Mouse (Mus musculus) right cerebral cortex, postnatal 4 days (tissue): ENCODE data around the gene Rai1.

ENCODE experiments used
- DNase-seq: peaks from one replicate; pipeline ENCODE4 v3.0.0-alpha.2; 2022

The Rai1 gene

DNA sequence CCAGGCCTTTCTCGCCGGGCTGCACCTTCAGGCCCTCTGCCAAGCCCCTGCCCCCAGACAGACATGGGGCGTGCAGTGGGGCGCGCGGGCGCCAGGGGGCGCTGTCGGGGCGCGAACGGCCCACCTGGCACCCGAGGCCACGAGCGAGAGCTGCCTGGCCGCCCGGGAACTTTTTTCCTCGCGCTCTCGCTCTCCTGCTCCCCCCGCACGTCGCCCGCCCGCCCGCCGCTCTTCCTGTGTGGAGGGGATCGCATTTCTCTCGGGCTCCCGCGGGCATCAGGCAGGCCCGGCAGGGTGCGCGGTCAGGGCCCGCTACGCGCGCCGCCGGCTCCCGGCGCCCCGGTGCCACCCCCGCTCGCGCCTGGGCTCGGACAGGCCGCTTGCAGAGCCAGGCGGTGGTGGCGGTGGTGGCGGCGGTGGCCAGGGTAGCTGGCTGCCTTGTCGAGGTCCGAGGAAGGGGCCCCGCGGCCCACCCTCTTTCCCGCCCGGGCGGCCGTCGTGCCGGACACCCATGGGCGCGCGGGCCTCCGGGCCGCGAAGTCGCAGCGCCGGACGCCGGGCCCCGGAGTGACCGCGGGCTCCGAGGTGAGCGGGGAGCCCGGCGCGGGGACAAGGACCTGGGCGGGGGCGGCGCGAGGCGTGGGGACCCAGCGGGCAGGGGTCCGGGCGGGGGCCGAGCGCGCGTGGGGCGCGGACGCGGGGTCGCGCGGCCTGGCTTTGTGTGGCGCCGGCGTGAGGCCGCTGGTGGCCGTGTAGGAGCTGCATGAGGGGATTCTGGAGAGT, at the start of gene Rai1:
TSS of gene Rai1 (plus strand) at position 204 of the 783 bp plus-strand sequence.
- DNase-seq, result peak; percentile 94

DNA sequence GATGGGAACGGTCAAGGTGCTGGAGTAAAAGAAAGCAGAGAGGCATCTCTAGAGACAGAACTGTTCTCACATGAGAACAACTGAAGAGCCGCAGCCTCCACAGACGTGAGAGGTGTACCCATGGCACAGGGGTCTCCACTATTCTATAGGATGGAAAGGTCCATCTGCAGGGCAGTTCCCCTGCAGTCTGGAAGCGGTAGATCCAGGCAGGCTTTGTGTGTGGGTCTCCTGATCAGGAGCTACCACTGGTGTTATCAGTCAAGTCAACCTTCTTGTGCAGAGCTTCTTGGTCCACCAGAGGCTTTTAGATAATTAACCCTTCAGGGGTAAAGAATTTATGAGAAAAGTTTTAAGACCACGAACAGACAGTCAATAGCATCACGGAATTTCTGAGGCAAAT, 48.3 kb upstream of the Rai1 start:
- DNase-seq, result no peak

DNA sequence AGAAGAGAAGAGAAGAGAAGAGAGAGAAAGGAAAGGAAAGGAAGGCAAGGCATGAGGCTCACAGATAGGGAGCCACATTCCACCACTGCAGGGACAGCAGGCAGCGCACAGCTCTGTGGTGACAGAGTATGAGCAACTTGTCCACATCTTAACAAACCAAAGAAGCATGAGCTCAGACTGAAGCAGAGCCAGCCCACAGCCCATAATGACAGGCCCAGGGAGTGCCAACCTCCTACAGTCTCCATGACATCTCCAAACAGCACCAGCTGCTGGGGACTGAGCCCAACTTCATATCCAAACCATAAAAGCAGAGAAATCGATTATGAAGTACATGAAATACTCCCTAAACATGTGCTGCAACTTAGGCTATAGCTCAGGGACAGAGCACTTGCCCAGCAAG, 46.8 kb upstream of the Rai1 start:
- no peak for DNase-seq

DNA sequence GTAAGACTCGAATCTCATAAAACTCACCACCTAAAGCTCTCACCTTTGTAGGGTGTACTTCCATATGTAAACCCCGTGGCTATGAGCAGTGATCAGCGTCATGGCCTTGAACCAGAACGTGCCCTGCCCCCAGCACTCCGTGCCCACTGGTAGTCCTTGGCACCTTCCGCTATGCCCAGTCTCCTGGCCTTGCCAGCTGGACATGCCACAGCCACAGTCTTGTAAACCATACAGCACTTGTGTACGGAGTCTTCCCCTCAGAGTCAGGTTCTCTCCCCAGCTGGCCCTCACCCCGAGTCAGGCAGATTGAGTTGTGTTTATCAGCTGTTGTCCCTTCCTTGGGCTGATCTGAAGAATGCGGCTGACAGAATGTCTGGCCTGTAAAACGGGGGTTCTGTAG, 46.4 kb upstream of the Rai1 start:
- no peak for DNase-seq

DNA sequence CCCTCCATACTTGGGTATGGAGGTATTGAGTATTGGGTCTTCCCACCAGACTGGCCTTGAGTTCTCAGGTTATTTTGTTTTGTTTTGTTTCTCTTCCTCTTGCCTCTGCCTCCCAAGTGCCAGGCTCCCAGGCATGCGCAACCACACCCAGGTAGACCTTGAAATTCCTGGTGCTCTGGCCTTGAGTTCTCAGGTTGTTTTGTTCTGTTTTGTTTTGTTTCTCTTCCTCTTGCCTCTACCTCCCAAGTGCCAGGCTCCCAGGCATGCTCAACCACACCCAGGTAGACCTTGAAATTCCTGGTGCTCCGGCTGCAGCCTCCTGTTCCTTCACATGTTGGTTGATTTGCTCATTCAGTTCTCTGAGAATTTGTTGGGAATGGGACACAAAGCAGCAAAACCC, 44.8 kb upstream of the Rai1 start:
- no peak for DNase-seq

DNA sequence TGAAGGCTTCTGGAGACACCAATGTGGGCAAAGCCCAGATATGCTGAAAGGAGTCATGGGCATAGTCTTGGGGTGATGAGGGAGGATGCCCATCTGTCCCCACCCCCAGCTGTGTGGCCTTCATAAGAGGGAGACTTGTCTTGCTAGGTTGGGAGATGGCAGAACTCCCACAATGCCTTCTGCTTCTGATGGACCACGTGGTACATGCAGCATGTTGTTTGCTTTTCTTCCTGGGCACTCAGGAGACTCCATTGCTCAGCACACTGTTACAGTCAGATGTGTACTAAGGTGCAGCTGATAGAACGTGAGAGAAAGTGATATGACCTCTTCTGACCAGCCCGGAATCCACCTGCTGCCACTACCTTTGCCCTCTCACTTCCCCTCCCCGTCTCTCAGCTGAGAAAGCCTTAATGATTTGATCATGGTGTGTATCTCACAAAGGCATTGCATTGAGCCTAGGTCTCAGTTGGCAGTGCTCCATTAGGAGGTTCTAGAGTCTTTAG, 43.3 kb upstream of the Rai1 start:
- DNase-seq, result no peak

DNA sequence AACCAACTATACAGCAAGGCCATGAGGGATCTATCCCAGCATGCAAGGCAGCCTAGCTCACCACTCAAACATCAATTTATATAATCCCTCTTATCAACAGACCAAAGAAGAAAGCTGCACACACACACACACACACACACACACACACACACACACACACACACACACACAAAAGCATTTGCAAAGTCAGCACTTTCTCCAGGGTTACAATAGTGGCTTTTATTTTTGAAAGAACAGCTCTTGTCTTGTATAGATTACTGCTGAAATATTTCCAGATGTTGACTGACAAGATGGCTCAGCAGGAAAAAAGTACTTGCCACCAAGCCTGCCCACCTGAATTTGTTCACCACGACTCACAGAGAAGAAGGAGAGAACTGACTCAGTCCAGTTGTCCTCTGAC, 39.5 kb upstream of the Rai1 start:
- no peak for DNase-seq

DNA sequence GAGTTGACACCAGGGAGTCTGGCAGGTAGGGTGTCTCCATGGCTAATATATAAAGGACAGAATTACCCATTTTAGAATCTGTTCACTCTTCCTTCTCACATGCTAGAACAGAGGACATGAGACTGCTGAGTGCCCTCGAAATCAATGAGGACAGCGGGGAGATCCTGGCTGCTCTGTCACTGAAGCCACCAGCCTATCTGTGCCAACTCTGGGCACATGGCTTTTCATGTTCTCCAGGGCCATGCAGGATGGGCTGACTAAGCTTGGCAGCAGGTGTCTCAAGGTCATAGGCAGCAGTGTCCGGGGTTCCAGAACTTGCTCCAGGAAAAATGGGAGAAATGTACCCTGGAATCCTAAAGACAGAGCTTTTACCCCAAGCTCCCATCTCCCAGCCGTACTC, 37.2 kb upstream of the Rai1 start:
- DNase-seq, result no peak

DNA sequence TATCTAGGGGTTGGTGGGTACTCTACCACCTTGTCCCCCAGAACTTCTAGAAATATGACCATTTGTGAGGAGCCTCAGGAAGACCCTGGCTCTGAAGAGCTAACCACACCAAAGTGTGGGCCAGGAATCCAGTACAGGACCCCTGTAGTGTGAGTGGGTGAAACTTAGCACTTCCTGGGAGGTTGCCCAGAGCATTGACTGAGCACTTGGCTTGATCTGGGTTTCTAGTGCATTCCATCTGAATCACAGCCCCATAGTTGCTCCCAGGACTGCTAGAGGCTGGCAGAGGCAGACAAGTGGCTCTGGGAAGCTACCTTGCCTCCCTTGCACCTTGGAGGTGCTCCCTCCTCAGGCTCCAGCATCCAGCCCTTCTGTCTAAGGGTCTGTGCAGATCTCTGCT, 36.2 kb upstream of the Rai1 start:
- no peak for DNase-seq

DNA sequence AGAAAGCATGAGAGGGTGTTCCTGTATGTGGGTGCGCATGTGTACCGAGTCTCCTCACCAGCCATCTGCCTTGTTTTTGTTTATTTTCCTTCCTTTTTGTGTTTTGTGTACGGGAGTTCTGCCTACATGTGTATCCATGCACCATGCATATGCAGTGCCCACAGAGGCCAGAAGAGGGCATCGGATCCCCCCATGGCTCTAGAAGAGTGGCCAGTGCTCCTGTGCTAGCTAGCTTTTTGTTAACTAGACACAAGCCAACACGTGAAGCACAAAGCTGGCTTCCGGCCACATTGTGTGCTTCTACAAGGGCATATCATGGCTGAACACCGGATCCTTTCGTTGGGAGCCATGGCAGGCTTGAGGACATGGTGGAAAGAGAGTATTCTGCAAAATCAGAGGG, 34.2 kb upstream of the Rai1 start:
- DNase-seq, result peak; percentile 61

DNA sequence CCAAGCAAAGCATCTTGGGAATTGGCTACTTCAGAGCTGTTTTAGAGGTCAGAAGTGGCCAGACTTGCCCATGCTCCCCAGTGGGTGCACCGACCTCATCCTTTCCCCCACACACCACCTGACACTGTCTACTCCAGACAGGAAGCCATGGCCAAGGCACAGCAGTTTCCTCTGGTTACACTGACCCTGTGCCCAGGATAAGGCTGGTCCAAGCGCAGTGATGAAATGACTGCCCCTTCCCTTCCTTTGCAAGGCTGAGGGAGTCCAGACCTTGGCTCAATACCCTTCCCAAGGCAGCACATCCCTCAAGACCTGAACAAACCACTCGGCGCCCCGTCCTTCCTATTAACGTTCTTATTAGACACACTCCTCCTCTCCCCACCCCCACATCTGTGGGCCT, 33.6 kb upstream of the Rai1 start:
- DNase-seq, result no peak

DNA sequence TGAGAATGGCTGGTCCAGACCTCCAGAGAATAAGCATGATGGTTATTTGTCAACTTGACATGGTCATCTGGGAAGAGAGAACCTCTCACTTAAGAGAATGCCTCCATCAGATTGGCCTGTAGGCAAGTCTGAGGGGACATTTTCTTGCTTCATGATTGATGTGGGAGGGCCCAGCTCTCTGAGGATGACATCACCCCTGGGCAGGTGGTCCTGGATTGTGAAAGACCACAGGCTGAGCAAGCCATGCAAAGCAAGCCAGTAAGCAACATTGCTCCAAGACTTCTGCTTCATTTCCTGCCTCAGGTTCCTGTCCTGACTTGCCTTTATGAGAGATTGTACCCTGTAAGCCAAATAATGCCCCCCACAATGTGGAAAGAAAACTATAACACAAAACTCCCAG, 31.7 kb upstream of the Rai1 start:
- no peak for DNase-seq

DNA sequence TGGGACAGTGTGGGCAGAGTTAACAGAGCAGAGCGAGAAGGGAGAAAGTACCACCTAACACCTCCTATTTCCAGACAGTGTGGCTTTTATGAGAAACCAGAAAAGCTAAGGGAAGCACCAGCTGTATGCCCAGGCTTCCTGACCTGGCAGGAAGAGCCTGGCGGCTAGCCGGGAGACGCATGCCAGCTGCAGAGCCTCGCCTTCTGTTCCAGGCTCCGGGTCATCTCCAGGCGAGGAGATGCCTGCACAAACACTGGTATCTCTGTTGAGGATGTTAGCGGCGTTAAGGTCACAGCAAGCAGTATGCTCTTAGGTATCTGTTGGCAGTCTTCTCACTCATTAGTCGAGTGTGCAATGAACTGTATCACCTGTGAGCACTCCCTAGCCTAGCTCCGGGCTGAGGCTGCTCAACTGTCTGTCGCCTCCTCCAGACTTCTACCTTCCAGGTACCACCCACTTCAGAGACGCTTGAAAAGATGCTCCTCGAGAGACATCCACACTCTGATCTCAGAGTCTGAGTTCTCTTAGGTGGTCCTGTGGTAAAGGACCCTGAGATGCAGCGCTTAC, 30.8 kb upstream of the Rai1 start:
- DNase-seq, result no peak

DNA sequence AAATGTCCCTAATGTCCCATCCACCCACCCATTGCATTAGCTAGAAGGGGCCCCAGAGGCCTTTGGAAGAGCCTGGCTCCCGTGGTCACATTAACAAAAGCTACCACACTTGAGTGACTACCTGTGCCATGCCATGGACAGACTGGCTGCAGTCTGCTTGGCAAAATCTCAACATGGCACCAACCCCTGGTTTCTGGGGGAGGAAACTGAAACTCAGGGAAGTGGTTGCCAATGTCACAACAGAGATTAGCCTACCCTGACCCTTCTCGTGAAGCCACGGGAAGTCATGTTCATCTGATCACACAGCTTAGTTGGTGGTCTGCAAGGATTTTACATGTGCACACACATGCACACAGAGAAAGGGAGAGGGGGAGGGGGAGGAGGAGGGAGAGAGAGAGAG, 28.6 kb upstream of the Rai1 start:
- no peak for DNase-seq

DNA sequence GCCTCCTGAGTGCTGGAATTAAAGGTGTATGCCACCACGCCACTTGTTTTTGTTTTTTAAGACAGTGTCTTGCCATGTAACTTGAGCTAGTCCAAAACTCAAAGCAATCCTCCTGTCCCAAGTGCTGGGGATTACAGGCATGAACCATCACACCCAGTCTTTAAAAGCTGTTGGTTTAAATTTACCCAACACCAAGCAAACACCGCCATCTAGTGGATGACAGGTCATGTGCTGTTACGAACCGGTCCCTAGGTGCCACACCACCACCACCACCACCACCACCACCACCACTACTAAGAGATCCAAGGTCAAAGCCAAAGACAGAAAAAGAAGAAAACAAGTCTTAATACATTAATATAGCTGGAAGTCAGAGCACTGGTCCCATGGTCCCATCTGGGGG, 28.0 kb upstream of the Rai1 start:
- peak; percentile 59 for DNase-seq

DNA sequence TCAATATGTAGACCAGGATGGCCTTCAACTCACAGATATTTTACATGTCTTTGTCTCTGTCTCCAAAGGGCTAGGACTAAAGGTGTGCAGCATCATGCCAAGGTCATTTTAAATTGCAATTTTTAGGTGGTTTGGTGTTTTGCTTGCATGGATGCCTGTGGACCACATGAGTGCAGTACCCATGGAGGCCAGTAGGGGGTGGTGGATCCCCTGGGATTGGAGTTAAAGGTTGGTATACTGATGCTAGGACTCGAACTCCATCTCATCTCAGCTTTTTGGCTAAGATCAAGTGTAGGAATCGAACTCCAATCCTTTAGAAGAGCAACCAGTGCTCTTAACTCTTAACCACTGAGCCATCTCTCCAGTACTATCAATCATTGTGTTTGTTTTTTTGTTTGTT, 20.2 kb upstream of the Rai1 start:
- peak; percentile 54 for DNase-seq

DNA sequence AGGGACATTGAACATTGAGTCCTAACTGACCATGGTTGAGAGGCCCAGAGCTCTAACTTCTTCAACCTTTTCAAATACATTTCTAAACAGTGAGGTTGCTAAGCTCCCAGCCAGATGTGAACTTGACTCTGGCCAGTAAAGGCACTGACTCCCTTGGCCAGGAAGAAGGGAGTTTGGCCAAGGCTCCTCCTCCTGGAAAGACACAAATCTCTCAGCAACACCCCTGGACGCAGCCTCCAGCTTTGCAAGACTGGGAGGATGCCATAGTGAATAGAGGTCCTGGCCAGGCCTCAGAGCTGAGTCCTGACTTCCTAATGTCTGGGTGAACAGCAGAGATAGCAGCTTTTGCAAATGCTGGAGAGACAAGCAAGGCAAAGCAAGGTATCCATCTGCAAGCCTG, 18.1 kb upstream of the Rai1 start:
- DNase-seq, result no peak

DNA sequence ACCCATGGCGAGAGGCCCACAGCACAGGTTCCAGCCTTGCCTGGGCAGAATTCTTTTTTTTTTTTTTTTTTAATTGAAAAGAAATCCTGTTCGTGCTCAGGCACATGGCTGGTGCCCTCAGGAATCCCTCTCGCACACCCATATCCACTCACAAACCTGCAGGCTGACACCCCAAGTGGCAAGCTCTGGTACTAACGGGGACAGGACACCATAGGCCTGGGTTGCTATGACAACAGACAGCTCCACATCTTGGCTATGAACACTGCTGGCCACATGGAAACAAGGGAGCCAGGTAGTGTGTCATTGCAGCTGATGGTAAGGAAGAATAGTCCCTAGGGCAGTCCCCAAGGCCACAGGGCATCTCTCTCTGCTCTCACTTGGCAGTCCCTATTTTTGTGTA, 15.9 kb upstream of the Rai1 start:
- DNase-seq, result peak; percentile 37

DNA sequence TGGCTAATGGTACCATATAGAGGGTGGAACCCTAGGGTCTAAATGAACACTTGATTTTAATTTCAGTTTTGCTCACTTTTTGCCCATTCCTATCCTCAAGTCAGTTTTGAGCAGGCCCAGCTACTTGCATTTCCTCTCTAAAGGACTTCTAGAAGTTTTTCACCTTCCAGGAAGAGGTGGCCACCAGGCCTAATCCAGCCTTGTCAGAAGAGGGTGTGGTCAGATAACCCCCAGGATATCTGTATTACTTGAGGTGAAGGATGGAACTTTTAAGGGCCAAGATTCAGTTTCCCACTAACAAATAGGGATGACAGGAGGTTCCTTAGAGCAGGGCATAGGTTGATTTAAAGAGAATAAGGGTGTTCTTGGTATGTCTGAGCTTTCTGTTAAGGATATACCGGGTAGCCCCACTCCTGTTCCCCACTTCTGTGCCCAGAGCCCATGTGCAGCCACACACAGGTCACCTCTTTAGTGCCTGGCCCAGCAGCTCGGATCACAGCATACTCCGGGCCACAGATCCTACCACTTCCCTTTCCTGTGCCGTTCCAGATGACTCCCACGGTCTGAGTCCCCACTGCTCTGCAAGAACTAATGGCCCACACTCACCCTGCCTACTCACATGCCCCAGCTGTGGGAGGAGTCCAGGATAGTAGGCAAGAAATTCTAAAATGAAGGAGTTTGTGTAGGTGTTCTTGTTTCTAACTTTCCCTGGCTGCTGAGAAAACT, 14.0 kb upstream of the Rai1 start:
- no peak for DNase-seq

DNA sequence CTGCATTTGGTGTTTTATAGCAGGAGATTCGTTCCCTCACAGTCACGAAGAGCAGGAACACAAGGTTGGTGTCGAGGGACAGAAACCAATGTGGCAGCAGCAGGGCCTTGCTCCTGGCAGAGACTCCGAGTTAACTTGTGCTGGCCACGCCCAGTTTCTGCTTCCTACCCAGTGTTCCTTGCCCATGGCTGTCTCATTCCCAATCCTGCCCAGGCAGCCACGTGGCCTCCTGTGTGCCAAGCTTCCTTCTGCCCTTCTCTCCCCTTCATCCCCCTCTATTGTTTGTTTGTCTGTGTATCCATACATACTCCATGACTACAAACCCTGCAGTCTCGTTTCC, 13.4 kb upstream of the Rai1 start:
- no peak for DNase-seq

DNA sequence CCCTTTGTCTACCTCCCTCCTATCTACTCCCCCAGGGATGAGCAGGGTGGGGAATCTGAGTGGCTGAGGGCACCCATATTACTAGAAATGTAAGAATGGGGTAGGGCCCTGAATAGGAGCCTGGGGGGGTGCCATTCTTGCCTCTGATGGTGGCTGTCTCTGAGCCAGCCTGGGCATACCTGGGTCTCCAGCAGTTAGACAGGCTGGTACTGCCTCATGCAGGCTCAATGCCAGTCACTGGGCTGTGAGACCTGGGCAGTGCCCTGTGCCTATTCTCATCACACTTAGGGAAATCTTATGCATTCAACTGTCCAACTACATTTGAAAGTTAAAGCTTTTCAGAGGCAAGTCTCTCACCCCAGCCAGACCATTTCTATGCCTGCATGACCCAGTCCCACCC, 11.6 kb upstream of the Rai1 start:
- DNase-seq, result no peak

DNA sequence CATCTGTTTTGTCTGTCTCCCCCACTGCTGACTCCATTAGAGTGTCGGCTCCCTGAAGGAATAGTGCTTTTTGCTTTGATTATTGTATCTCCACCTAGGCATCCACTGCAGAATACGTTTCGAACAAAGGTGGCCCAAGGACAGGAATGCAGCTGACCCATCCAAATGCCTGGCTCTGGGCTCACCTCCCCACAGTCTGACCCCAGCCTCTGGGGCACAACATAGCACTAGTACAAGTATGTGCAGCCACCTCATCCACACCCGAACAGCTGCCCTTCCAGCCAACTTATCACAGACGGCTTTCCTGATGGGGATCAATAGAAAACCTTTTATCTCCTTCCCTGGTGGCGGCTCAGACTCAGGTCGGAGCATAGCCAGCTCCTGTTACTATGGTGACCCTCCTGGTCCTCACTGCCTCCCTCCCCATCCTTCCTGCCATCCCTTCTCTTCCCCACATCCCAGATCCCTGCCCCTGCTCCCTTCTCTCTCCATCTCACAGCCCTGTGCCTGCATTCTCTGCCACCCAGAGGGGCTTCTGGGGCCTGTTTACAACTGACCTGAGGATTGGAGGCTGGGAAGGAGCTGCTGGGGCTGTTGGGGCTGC, 10.7 kb upstream of the Rai1 start:
- DNase-seq, result no peak

DNA sequence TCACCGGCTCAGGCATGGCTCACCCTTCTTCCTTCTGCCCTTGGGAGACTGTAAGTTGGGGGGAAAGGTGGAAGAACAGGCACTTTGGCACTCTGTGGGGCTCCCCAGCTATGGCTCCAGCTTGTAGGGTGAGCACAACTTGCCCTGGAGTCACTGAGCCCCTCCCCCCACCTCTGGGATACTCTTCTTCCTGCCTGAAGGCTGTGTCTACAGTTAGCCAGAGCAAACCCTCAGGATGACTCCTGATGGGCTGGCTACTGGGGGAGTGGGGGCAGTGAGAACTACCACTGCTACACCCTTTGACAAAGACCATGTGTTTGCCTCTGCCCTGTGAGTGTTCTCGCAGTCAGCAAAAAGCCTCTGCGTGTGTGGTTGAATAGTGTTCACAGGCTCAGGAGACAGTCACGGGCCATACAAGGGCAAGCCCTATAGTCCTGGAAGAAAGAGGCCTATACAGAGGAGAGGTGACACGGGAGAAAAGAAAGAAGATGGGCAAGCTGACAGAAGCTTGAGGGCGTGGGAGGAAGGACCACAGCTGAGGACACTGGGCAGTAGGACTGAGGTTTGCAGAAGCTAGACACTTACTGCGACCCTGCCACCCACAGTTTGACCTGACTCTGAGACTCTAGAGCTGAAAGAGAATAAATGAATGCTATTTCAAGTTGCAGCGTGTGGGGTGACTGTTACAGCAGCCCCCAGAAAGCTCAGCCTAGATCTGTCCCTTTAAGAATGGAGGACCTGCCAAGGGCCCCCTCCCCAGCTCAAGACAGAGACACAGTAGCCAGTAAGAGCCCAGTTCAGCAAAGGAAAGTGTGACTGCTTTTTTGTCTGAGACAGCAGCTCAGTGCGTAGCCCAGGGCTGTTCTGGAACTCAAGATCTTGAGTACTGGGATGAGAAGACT, 9.7 kb upstream of the Rai1 start:
- DNase-seq, result no peak
